Mouse (Mus musculus): ENCODE data around the gene Nrxn1. TPM values are rescaled to one million over a fixed set of nuclear protein-coding genes. Genes with fewer than 3 reads are reported as not detected.

The Nrxn1 gene
- polyA plus RNA-seq, 1 experiment from 2014 or later = 40.7 TPM

DNA sequence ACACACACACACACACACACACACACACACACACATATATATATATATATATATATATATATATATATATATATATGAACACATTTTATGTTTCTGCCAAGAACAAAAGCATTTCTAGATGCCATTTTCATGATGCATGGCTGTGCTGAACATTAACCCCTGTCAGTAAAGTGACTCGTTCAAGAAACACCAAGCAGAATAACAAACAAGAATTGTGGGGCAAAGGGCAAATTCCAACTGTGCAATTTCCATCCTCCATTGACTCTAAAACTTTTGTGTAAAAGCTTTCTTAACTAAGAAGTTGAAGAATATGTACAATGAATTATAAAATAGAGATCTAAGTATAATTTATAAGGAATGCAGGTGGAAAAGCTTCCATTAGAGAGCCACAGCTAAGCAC lies 1030.0 kb downstream of the Nrxn1 start:
- no peak overlapping the region for H3K27ac ChIP-seq (replicated peaks)
- no peak for ATAC-seq (ENCODE audit: low FRiP score, low read depth)
- 16% methylated on average over 1 of the region's 1 CpGs for whole genome bisulfite sequencing
- no peak overlapping the region for H3K4me2 ChIP-seq (replicated peaks)
- H3K4me3 ChIP-seq = no peak overlapping the region
- no peaks in the 10 kb centered on the region for H3K36me3 ChIP-seq
- H3K4me1 ChIP-seq = no peaks in the 10 kb centered on the region
- no peaks in the 10 kb centered on the region for H3K9me3 ChIP-seq
- no peaks in the 10 kb centered on the region for H3K27me3 ChIP-seq
- no peak overlapping the region for H3K9ac ChIP-seq (replicated peaks)

DNA sequence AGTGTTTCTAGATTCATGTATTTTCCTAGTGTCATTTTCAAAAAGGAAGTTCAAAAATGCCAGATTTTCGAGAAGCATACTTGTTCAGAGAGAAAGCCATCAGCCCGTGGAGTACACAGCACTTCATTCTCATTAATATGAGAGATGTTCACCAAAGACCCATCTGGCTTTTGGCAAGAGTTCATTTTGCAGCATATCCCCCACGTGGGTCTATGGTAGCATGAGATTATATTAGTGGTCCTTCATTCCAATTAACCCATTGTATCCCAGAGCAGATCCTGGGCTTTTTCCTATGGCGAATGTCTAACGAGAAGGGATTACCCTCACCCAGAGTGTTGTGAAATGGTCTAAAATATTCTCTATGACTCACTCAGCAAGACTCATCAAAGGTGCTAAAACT lies 1032.0 kb downstream of the Nrxn1 start:
- no peaks in the 10 kb centered on the region for H3K27me3 ChIP-seq
- peak; percentile 87 for ATAC-seq (ENCODE audit: low FRiP score, low read depth)
- no peaks in the 10 kb centered on the region for H3K4me1 ChIP-seq
- no peak overlapping the region for H3K27ac ChIP-seq (replicated peaks)
- H3K36me3 ChIP-seq = no peaks in the 10 kb centered on the region
- no peak overlapping the region for H3K4me3 ChIP-seq
- WGBS = 51% methylated on average over 5 of the region's 5 CpGs
- H3K9ac ChIP-seq (replicated peaks) = no peak overlapping the region
- H3K9me3 ChIP-seq = no peaks in the 10 kb centered on the region
- H3K4me2 ChIP-seq (replicated peaks) = no peak overlapping the region

DNA sequence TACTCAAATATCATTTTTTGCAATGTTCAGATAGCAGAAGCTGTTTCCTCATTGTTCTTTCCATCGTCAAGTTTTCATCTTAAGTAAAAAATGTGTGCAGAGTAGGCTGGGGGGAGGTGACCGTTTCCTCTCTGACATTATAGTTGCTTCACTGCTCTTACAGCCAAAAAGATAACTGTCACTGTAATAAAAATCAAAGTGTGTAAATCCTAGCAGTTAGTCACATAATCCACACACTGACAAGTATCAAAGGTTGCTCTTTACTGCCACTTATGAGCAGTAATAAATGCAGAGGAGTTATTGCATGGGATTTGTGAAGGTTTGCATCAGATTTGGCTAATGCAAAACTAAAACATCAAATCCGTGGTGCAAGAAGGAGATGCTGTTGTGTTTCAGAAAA lies 1032.7 kb downstream of the Nrxn1 start:
- Histone ChIP-seq H3K27me3 (no peaks in the 10 kb centered on the region), H3K4me3 (no peak overlapping the region), H3K27ac (replicated peaks) (0 out of 2 replicates have a peak overlapping the region, but pooled peaks have one; percentile 27), H3K4me2 (replicated peaks) (no peak overlapping the region), H3K4me1 (no peaks in the 10 kb centered on the region), H3K36me3 (no peaks in the 10 kb centered on the region), H3K9ac (replicated peaks) (no peak overlapping the region), H3K9me3 (no peaks in the 10 kb centered on the region)
- 63% methylated on average over 3 of the region's 3 CpGs for WGBS
- no peak for ATAC-seq (ENCODE audit: low FRiP score, low read depth)

DNA sequence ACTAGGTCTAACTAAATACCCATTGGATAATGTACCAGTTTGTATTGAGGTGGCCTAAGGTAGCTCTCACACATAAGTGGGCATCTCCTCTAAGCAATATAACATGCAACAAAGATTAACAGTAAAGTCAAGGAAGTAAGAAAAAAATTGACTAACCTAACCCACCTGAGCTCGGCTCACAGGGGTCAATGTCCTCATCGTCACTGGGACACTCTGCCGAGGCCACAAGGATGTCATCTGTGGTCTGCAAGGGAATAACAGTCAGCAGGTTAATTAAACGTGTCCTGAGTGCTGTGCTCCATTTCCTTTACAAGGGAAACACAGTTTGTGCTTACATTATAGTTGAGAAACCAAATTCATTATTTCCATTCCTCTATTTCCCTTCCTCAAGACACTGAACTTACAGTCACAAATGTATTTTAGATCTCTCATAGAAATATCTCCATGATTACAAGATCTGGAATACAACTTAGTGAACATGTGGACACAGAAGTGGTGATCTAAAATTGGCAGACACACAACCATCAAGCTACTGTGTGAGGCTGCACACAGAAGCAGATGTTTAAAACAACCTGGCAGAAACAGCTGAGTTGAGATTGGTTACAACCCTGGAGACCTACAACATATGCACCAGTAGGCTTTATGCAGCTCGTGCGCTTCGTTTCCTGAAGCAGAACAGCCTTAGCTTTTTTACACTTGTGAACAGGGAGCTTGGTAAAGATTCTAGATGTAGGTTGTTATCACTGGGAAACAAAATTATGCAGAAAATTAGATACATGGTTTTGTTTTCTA lies 1033.4 kb downstream of the Nrxn1 start:
- H3K9ac ChIP-seq (replicated peaks) = no peak overlapping the region
- 0 out of 2 replicates have a peak overlapping the region, but pooled peaks have one; percentile 16 for H3K27ac ChIP-seq (replicated peaks)
- no peak overlapping the region for H3K4me3 ChIP-seq
- H3K4me1 ChIP-seq = no peaks in the 10 kb centered on the region
- ATAC-seq (ENCODE audit: low FRiP score, low read depth) = no peak
- 67% methylated on average over 7 of the region's 7 CpGs for WGBS
- no peak overlapping the region for H3K4me2 ChIP-seq (replicated peaks)
- no peaks in the 10 kb centered on the region for H3K27me3 ChIP-seq
- H3K9me3 ChIP-seq = no peaks in the 10 kb centered on the region
- no peaks in the 10 kb centered on the region for H3K36me3 ChIP-seq

DNA sequence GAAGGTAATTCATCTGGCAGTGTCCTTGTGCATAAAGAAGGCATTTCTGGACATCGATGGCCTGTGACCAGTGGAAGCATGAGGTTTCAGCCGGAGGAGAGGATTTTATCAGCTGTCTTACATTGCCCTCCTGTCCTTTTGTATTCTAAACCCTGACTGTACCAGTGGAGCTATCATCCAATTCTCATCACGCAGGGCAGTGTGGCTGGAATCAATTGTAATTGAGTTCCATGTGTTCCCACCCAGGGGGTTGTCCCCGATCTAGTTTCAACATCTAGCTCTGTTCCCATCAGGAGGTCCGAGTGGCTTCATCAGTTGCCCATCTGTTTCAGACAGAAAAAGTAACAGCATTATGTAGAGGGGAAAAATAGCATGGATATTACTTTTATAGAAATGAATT lies 1038.6 kb downstream of the Nrxn1 start:
- peak; percentile 60 for ATAC-seq (ENCODE audit: low FRiP score, low read depth)
- H3K4me3 ChIP-seq = no peak overlapping the region
- no peaks in the 10 kb centered on the region for H3K27me3 ChIP-seq
- H3K9ac ChIP-seq (replicated peaks) = no peak overlapping the region
- no peaks in the 10 kb centered on the region for H3K9me3 ChIP-seq
- H3K36me3 ChIP-seq = no peaks in the 10 kb centered on the region
- no peak overlapping the region for H3K27ac ChIP-seq (replicated peaks)
- WGBS = 31% methylated on average over 5 of the region's 5 CpGs
- no peaks in the 10 kb centered on the region for H3K4me1 ChIP-seq
- no peak overlapping the region for H3K4me2 ChIP-seq (replicated peaks)

DNA sequence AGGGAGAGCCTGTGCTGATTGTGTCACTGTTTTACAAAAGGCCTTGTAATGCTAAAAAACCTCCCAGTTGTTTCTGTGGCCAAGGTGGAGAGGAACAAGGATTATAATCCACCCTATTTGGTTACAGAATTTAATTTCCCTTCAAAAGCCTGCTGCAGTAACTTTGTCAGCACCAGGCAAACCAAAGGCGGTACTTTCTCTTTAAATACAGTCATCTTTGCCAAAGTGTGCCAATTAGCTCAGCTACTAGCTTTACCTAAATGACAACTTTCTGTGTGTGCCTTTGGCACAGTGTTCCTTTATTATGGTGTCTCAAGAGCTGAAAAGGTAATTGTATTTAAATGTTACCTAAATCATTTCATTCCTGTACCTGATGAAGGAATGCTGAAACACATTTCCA lies 1053.6 kb downstream of the Nrxn1 start:
- ATAC-seq (ENCODE audit: low FRiP score, low read depth) = no peak
- H3K27me3 ChIP-seq = no peaks in the 10 kb centered on the region
- no peaks in the 10 kb centered on the region for H3K4me1 ChIP-seq
- H3K36me3 ChIP-seq = no peaks in the 10 kb centered on the region
- H3K27ac ChIP-seq (replicated peaks) = no peak overlapping the region
- H3K4me2 ChIP-seq (replicated peaks) = no peak overlapping the region
- no peak overlapping the region for H3K4me3 ChIP-seq
- no peaks in the 10 kb centered on the region for H3K9me3 ChIP-seq
- WGBS = 67% methylated on average over 1 of the region's 1 CpGs
- H3K9ac ChIP-seq (replicated peaks) = no peak overlapping the region

DNA sequence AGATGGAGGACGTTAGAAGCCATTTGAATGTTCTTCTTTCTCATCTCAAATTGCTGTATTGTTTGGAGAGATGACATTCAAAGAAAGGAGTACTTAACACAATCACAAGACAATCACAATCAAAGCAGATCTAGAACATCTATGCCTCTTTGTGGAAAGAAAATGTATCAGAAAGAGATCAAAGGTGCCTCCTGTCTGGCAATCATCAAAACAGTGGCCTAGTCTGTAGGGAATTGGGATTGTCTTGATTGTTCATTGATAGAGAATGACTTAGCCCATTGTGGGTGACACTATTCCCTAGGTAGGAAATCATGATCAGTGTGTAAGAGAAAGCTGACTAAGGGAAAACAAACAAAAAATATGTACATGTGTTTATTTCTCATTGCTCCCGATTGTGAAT lies 1060.5 kb downstream of the Nrxn1 start:
- Histone ChIP-seq H3K9me3 (no peaks in the 10 kb centered on the region), H3K36me3 (no peaks in the 10 kb centered on the region), H3K4me3 (no peak overlapping the region), H3K4me1 (no peaks in the 10 kb centered on the region), H3K27ac (replicated peaks) (no peak overlapping the region), H3K9ac (replicated peaks) (no peak overlapping the region), H3K4me2 (replicated peaks) (no peak overlapping the region), H3K27me3 (no peaks in the 10 kb centered on the region)
- no peak for ATAC-seq (ENCODE audit: low FRiP score, low read depth)
- 67% methylated on average over 2 of the region's 2 CpGs for WGBS

DNA sequence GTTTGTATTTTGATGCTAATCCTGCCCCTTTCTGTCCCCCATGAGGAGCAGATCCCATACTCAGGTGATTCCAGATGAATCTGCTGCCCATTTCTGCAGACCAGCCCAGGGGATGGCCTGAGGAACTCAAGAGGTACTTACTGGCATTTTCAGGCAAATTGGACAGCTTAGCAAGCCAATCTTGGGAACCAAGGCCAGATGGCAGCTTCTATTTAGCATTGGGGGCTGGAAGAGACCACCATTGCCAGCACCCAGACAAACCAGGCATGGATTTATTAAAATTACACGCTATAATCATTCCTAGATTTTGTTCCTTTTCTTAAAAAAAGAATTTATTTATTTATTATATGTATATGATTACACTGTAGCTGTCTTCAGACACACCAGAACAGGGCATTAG lies 1076.2 kb downstream of the Nrxn1 start:
- H3K4me2 ChIP-seq (replicated peaks) = no peak overlapping the region
- H3K27me3 ChIP-seq = no peaks in the 10 kb centered on the region
- no peak for ATAC-seq (ENCODE audit: low FRiP score, low read depth)
- H3K9me3 ChIP-seq = peaks cover 7% of the 10 kb centered on the region
- no peaks in the 10 kb centered on the region for H3K36me3 ChIP-seq
- no peak overlapping the region for H3K9ac ChIP-seq (replicated peaks)
- H3K4me3 ChIP-seq = no peak overlapping the region
- no peak overlapping the region for H3K27ac ChIP-seq (replicated peaks)
- WGBS = 73% methylated on average over 1 of the region's 1 CpGs
- H3K4me1 ChIP-seq = no peaks in the 10 kb centered on the region

DNA sequence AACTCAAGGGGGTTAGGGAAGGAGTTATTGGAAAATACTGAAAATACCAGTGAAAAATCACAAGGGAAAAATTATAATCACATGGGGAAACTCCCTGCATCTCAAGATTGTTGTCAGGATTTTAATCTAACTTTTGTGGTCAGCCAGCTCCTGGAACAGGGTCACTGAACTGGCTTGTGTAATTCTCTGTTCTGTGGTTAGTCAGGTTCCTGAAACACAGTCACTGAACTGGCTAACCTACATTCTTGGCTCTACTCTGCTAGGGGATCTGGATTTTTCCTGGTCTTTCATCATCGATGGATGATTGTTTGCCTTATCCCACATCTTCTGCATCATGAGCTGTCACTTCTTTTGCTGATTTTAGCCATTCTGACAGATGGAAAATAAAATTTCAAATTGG lies 1081.1 kb downstream of the Nrxn1 start:
- 97% methylated on average over 1 of the region's 1 CpGs for WGBS
- no peak overlapping the region for H3K4me2 ChIP-seq (replicated peaks)
- H3K27ac ChIP-seq (replicated peaks) = no peak overlapping the region
- H3K9ac ChIP-seq (replicated peaks) = no peak overlapping the region
- no peak for ATAC-seq (ENCODE audit: low FRiP score, low read depth)
- no peaks in the 10 kb centered on the region for H3K4me1 ChIP-seq
- no peaks in the 10 kb centered on the region for H3K27me3 ChIP-seq
- no peak overlapping the region for H3K4me3 ChIP-seq
- no peaks in the 10 kb centered on the region for H3K36me3 ChIP-seq
- H3K9me3 ChIP-seq = peaks cover 7% of the 10 kb centered on the region

DNA sequence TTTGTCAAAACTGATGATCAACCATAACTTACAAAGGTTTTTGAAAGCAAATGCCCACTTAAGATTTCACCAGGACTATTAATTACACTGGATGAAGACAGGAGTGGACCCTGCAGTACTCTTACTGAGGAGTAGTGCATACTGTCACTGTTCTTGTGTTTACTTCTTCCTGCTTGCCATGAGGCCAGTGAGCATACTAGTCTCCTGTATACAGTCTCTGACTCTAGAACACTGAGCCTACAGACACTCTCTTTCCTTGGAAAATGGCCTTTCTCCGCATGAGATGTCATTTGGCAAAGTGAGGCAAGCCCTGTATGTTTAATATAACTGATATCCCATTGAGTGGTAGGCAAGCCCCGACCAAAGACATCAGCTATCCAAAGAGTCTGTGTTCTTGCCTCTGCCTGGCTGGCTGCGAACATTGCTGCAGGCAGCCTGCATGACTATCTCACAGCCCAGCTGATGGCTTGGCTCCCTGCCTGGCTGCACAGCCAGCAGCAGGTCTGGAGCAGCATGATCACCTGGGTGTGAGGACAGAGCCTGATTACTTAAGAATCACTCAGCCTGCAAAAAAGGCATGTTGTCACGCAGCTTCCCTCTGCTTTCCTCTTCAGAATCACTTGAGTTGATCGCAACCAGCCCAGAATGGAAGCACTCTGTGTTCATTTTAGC lies 1085.3 kb downstream of the Nrxn1 start:
- no peak for ATAC-seq (ENCODE audit: low FRiP score, low read depth)
- Histone ChIP-seq H3K9ac (replicated peaks) (no peak overlapping the region), H3K9me3 (no peaks in the 10 kb centered on the region), H3K4me2 (replicated peaks) (no peak overlapping the region), H3K27ac (replicated peaks) (no peak overlapping the region), H3K4me3 (no peak overlapping the region), H3K36me3 (no peaks in the 10 kb centered on the region), H3K27me3 (no peaks in the 10 kb centered on the region), H3K4me1 (no peaks in the 10 kb centered on the region)
- WGBS = 62% methylated on average over 5 of the region's 5 CpGs

DNA sequence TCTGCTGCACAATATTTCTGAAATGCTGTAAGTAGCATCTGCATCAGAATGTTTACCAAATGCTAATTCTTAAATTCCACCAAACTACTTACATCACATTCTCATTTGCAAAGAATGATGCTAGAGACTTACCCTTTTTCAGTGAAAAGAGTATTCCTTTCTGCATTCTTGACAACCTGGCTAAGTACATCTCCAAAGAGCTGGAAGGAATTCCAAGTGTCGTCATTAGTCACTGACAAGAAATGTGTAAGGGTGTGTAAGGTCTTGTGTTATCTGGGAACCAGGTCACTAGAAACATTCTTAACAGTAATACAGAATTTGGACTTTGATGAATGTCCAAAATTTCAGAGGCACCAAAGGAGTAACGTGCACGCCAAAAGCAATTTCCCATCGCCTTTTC lies 1102.2 kb downstream of the Nrxn1 start:
- Histone ChIP-seq H3K9me3 (no peaks in the 10 kb centered on the region), H3K4me3 (no peak overlapping the region), H3K27me3 (no peaks in the 10 kb centered on the region), H3K36me3 (no peaks in the 10 kb centered on the region), H3K9ac (replicated peaks) (no peak overlapping the region), H3K4me2 (replicated peaks) (no peak overlapping the region), H3K4me1 (no peaks in the 10 kb centered on the region), H3K27ac (replicated peaks) (no peak overlapping the region)
- ATAC-seq (ENCODE audit: low FRiP score, low read depth) = no peak
- WGBS = 87% methylated on average over 4 of the region's 4 CpGs

Measured in midbrain, embryonic 12.5 days (tissue).